ENCODE assay signal across 34 mouse cellular contexts in the genomic region with DNA sequence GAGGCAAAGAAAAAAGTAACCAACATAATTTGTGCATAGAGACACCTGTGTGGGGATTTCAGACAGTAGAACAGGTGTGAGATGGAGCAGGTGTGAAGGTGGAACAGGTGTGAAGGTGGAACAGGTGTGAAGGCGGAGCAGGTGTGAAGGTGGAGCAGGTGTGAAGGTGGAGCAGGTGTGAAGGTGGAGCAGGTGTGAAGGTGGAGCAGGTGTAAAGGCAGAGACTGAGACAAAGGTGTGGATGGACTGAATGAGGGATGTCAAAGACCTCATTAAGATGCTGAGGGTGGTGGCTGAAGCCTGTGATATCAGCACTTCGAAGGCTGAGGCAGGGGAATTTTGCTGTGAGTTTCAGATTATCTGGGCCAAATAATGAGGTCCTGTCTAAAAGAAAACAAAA. TPM values are rescaled to one million over a fixed set of nuclear protein-coding genes. Genes with fewer than 3 reads are reported as not detected.
"Had no signal": no experiment of that assay in that cellular context is flagged by ENCODE, and none has a peak within 500 bp of the region (broad histone marks: within the 10 kb centered on the region; RNA-seq: fewer than 3 reads in every experiment).

No protein-coding gene starts in this region.

- H3K4me1 ChIP-seq: limb, embryonic 10.5 days; limb, embryonic 12.5 days; limb, embryonic 13.5 days; limb, embryonic 15.5 days; lung, embryonic 15.5 days; megakaryocyte, embryonic 14.5 days; midbrain, embryonic 10.5 days; midbrain, embryonic 12.5 days; midbrain, embryonic 13.5 days; midbrain, embryonic 15.5 days; neural tube, embryonic 12.5 days had no signal

- H3K9ac ChIP-seq: limb, embryonic 12.5 days; limb, embryonic 13.5 days; limb, embryonic 15.5 days; liver, embryonic 12.5 days; liver, embryonic 13.5 days; liver, embryonic 14.5 days; liver, embryonic 15.5 days; liver, postnatal 0 days; lung, embryonic 14.5 days; lung, embryonic 15.5 days; midbrain, embryonic 12.5 days; midbrain, embryonic 13.5 days; midbrain, embryonic 15.5 days; neural tube, embryonic 12.5 days had no signal

- H3K4me3 ChIP-seq: limb, embryonic 10.5 days; limb, embryonic 12.5 days; limb, embryonic 13.5 days; limb, embryonic 15.5 days; liver, embryonic 12.5 days; liver, embryonic 13.5 days; liver, embryonic 15.5 days; lung, embryonic 15.5 days; megakaryocyte, embryonic 14.5 days; midbrain, embryonic 10.5 days; midbrain, embryonic 12.5 days; midbrain, embryonic 13.5 days; midbrain, embryonic 15.5 days; neural tube, embryonic 12.5 days had no signal

- DNase-seq: left cerebral cortex, postnatal 4 days; liver; liver, embryonic 13.5 days; liver, postnatal 0 days; lung, adult 18-20 months; lung, adult 2 months; lung, embryonic 14.5 days; lung, postnatal 10 days; lung, postnatal 14 days; lung, postnatal 36 days; midbrain, embryonic 14.5 days had no signal

- H3K36me3 ChIP-seq: limb, embryonic 10.5 days; limb, embryonic 12.5 days; limb, embryonic 13.5 days; limb, embryonic 15.5 days; liver, embryonic 12.5 days; liver, embryonic 13.5 days; liver, embryonic 15.5 days; lung, embryonic 15.5 days; midbrain, embryonic 10.5 days; midbrain, embryonic 12.5 days; midbrain, embryonic 13.5 days; midbrain, embryonic 15.5 days; neural tube, embryonic 12.5 days had no signal

- H3K27ac ChIP-seq: limb, embryonic 10.5 days; limb, embryonic 12.5 days; limb, embryonic 13.5 days; limb, embryonic 15.5 days; liver, embryonic 12.5 days; liver, embryonic 13.5 days; liver, embryonic 14.5 days; liver, embryonic 15.5 days; lung, embryonic 15.5 days; macrophage; midbrain, embryonic 10.5 days; midbrain, embryonic 12.5 days; midbrain, embryonic 13.5 days; midbrain, embryonic 15.5 days; neural tube, embryonic 12.5 days had no signal

- H3K9me3 ChIP-seq: limb, embryonic 10.5 days; limb, embryonic 12.5 days; limb, embryonic 13.5 days; limb, embryonic 15.5 days; liver, embryonic 12.5 days; liver, embryonic 13.5 days; liver, embryonic 15.5 days; lung, embryonic 15.5 days; megakaryocyte, embryonic 14.5 days; midbrain, embryonic 10.5 days; midbrain, embryonic 12.5 days; midbrain, embryonic 13.5 days; midbrain, embryonic 15.5 days; neural tube, embryonic 12.5 days had no signal

- H3K4me2 ChIP-seq: limb, embryonic 12.5 days; limb, embryonic 13.5 days; limb, embryonic 15.5 days; liver, embryonic 11.5 days; liver, embryonic 12.5 days; liver, embryonic 13.5 days; liver, embryonic 15.5 days; lung, embryonic 14.5 days; lung, embryonic 15.5 days; midbrain, embryonic 11.5 days; midbrain, embryonic 12.5 days; midbrain, embryonic 13.5 days; midbrain, embryonic 15.5 days; neural tube, embryonic 12.5 days had no signal

- H3K27me3 ChIP-seq: limb, embryonic 12.5 days; lung, embryonic 15.5 days; midbrain, embryonic 12.5 days; midbrain, embryonic 15.5 days; neural tube, embryonic 12.5 days had no signal

- ATAC-seq: liver, embryonic 12.5 days; liver, postnatal 0 days; lung, postnatal 0 days; midbrain, embryonic 13.5 days; midbrain, embryonic 15.5 days; midbrain, embryonic 16.5 days had no signal

RNA-seq across cellular contexts. Expression of gene Kcnj12, which starts 59.3 kb away (rescaled TPM):
- total RNA-seq: liver, adult 2 months; megakaryocyte progenitor cell, adult 5-6 weeks; megakaryocyte, adult 5-6 weeks; monocyte, adult 5-6 weeks had no signal
- polyA plus RNA-seq: liver, adult 2 months; liver, embryonic 11.5 days; liver, embryonic 15.5 days; liver, postnatal 0 days; macrophage had no signal
